Mouse (Mus musculus) brown adipose tissue, adult 24 weeks (tissue): Measurements from ENCODE around the gene Apaf1. TPM values are rescaled to one million over a fixed set of nuclear protein-coding genes. Genes with fewer than 3 reads are reported as not detected.

ENCODE experiments used
- H3K27ac ChIP-seq: fragments of 200-500 bp; replicated peaks from 2 replicates; pipeline ENCODE4 v1.5.1; 2012; ENCODE audit warnings: low read depth, mild to moderate bottlenecking, low read length
- H3K4me1 ChIP-seq: fragments of 200-500 bp; 2 replicates; pipeline ENCODE4 v1.6.1; 2012; ENCODE audit warnings: low read length, mixed read lengths; ENCODE audit not compliant: control insufficient read depth, insufficient read depth, insufficient read length
- H3K4me3 ChIP-seq: fragments of 200-500 bp; 2 replicates; pipeline ENCODE4 v1.5.1; 2012; ENCODE audit warnings: low read depth, mild to moderate bottlenecking, low read length, moderate library complexity; ENCODE audit not compliant: insufficient read depth
- polyA plus RNA-seq: library from polyadenylated mRNA; stranded (reverse); fragments of >200 nt; gene quantifications from 2 replicates; pipeline ENCODE4 v1.2.4, GENCODE M21; 2012; ENCODE audit not compliant: missing spikeins, insufficient read depth, insufficient read length

Apaf1 gene
- polyA plus RNA-seq, 1 experiment, result 2.5 TPM

- H3K4me1 ChIP-seq, result no peaks in the 10 kb centered on the region
- H3K27ac ChIP-seq, result no peak overlapping the region
- H3K4me3 ChIP-seq, result no peak overlapping the region
These were observed 19.4 kb upstream of the Apaf1 start for GRCm38 (mm10) chr10:91101936-91102335.

GRCm38 (mm10) chr10:91100101-91100500, 17.5 kb upstream of the Apaf1 start:
- Histone ChIP-seq H3K4me1 (no peaks in the 10 kb centered on the region), H3K27ac (no peak overlapping the region), H3K4me3 (no peak overlapping the region)

- Histone ChIP-seq H3K27ac (no peak overlapping the region), H3K4me3 (no peak overlapping the region), H3K4me1 (no peaks in the 10 kb centered on the region)
These were observed 15.5 kb upstream of the Apaf1 start for GRCm38 (mm10) chr10:91098056-91098455.

- H3K4me3 ChIP-seq, result no peak overlapping the region
- no peak overlapping the region for H3K27ac ChIP-seq
These were observed 11.9 kb upstream of the Apaf1 start for GRCm38 (mm10) chr10:91094251-91095104.

GRCm38 (mm10) chr10:91092812-91093211, 10.2 kb upstream of the Apaf1 start:
- no peaks in the 10 kb centered on the region for H3K4me1 ChIP-seq
- H3K4me3 ChIP-seq, result no peak overlapping the region
- no peak overlapping the region for H3K27ac ChIP-seq

More at GRCm38 (mm10) chr10:91094251-91095104, 11.9 kb upstream of the Apaf1 start:
- no peaks in the 10 kb centered on the region for H3K4me1 ChIP-seq

DNA sequence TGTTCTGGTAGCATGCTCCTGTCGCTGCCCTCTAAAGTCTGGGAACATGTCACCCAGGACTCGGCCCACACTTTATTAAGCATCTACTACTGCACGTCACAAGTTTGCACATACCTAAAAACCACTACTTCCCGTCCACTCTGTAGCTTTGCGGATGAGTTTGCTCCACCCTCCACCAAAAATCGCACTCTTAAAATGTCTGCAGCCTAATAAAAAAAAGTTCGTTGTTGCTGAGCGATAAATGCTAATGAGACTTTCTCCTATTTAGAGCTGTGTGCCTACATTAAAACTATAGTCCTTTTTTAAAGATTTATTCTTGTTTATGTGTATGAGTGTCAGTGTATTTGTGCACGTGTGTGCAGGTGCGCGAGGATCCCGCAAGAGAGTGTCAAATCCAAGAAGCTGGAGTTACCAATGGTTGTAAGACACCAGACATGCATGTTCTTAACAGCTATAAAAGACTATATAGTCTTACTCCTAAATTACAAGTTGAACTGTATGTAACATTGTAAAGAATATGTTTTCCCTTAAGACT, 890 bp upstream of the Apaf1 start:
- Histone ChIP-seq H3K4me3 (peak overlapping the region; percentile 82), H3K4me1 (no peaks in the 10 kb centered on the region), H3K27ac (no peak overlapping the region)

GRCm38 (mm10) chr10:91081959-91082507, 537 bp downstream of the Apaf1 start:
- H3K4me3 ChIP-seq, result peak overlapping the region; percentile 74
- H3K27ac ChIP-seq, result peak overlapping the region; percentile 73
- no peaks in the 10 kb centered on the region for H3K4me1 ChIP-seq

DNA sequence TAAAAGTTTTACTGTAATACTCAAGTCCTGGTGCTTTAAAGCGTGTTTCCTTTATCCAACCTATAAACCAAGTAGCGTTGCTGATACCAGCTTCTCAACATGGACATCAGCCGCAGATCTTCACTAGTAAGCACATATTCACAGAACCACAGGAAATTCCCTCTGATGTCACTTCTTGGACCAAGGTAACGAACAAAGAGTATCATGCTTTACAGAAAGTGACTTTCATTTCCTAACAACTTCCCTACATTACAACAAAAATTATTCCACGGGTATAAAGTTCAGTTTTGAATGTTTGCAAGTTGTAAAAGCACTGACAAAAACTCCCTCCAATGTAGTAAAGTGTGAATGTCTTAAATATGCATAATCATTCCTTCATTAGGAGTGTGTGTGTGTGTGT, 2.0 kb downstream of the Apaf1 start:
- no peak overlapping the region for H3K4me3 ChIP-seq
- no peak overlapping the region for H3K27ac ChIP-seq
- no peaks in the 10 kb centered on the region for H3K4me1 ChIP-seq

- H3K27ac ChIP-seq, result no peak overlapping the region
- no peaks in the 10 kb centered on the region for H3K4me1 ChIP-seq
- H3K4me3 ChIP-seq, result no peak overlapping the region
These were observed 5.9 kb downstream of the Apaf1 start for GRCm38 (mm10) chr10:91076667-91077066.

GRCm38 (mm10) chr10:91073345-91073744, 9.2 kb downstream of the Apaf1 start:
- Histone ChIP-seq H3K4me1 (no peaks in the 10 kb centered on the region), H3K4me3 (no peak overlapping the region), H3K27ac (no peak overlapping the region)

DNA sequence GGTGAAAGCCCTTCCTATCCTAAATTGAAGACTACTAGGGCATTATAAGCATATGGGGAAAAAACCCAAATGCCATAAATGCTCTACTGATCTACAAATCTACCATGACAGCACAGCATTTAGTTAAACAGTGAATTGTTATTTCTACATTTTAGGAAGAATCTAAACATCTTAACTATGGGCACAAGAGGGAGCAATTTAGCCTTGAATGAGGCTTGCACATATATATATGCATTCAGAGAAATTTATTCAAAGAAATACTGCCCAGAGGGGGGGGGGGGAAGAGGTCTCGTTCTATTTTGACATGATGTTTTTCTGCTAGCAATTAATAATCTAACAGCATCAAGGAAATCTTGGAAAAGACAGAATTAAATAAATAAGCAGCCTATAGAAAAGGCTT, 10.8 kb downstream of the Apaf1 start:
- Histone ChIP-seq H3K27ac (no peak overlapping the region), H3K4me3 (no peak overlapping the region), H3K4me1 (no peaks in the 10 kb centered on the region)

GRCm38 (mm10) chr10:91062355-91062754, 20.2 kb downstream of the Apaf1 start:
- Histone ChIP-seq H3K4me1 (peaks cover 3% of the 10 kb centered on the region; the same call in 1 of the 2 replicates), H3K4me3 (no peak overlapping the region), H3K27ac (no peak overlapping the region)

DNA sequence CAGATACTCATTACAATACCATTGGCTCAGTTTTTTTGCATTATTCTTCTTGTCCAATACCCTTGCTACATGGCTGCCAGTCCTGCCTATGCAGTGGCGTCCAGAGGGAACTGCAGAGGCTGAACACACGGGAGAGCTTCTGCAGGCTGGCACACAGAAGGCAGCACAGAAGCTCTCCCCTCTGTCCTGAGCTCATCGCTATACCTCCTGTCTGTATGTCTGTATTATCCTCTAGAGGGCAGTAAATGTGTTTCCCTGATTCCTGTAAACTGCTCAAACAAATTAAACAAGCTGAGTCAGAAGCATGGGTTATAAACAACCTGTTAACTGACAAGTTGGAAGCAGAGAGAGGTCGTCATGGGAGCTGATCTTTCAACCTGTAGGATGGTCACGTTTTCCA, 21.8 kb downstream of the Apaf1 start:
- Histone ChIP-seq H3K27ac (no peak overlapping the region), H3K4me1 (peaks cover 3% of the 10 kb centered on the region; the same call in 1 of the 2 replicates), H3K4me3 (no peak overlapping the region)

GRCm38 (mm10) chr10:91052734-91053133, 29.8 kb downstream of the Apaf1 start:
- Histone ChIP-seq H3K4me1 (no peaks in the 10 kb centered on the region), H3K4me3 (no peak overlapping the region)

GRCm38 (mm10) chr10:91051156-91051555, 31.4 kb downstream of the Apaf1 start:
- H3K4me3 ChIP-seq, result no peak overlapping the region
- no peak overlapping the region for H3K27ac ChIP-seq
- H3K4me1 ChIP-seq, result no peaks in the 10 kb centered on the region

More at GRCm38 (mm10) chr10:91052734-91053133, 29.8 kb downstream of the Apaf1 start:
- H3K27ac ChIP-seq, result no peak overlapping the region

- Histone ChIP-seq H3K27ac (no peak overlapping the region), H3K4me3 (no peak overlapping the region), H3K4me1 (no peaks in the 10 kb centered on the region)
These were observed 32.9 kb downstream of the Apaf1 start for GRCm38 (mm10) chr10:91049696-91050095.
